ENCODE assay signal across 8 mouse cellular contexts in genomic region chr19:10881426-10882154, GRCm38 (mm10). TPM values are rescaled to one million over a fixed set of nuclear protein-coding genes. Genes with fewer than 3 reads are reported as not detected.
A peak's percentile ranks its signal among the peaks of the same experiment; 100 is the strongest.
DNase-seq lines count a peak whose midpoint lies in the region; ATAC-seq and TF ChIP-seq lines count a peak whose summit lies in the region.

Gene Tmem109 (minus strand): TSS chr19:10882001.

- H3K4me3 ChIP-seq in hindbrain, embryonic 10.5 days, result peak within 1 kb of the TSS; percentile 66
- peak within 1 kb of the TSS; percentile 65 for H3K4me3 ChIP-seq in lung, postnatal 0 days (ENCODE audit: low read depth, low read length)

- H3K9me3 ChIP-seq in hindbrain, embryonic 10.5 days, result 0 out of 2 replicates have a peak, but pooled peaks cover 14% of the 10 kb centered on the region
- no peaks in the 10 kb centered on the region for H3K9me3 ChIP-seq in lung, postnatal 0 days (ENCODE audit: low read length)

- TF ChIP-seq CTCF in lung, postnatal 0 days (IDR thresholded peaks at IDR 0.05), result peak; percentile 61

- H3K9ac ChIP-seq in lung, postnatal 0 days (replicated peaks; ENCODE audit: low read depth), result peak within 1 kb of the TSS; percentile 39

- no peak for TF ChIP-seq EP300 in lung, postnatal 0 days (IDR thresholded peaks at IDR 0.05)

- no peaks in the 10 kb centered on the region for H3K27me3 ChIP-seq in hindbrain, embryonic 10.5 days (ENCODE audit: insufficient read depth, poor library complexity, severe bottlenecking)
- H3K27me3 ChIP-seq in lung, postnatal 0 days (replicated peaks; ENCODE audit: insufficient read depth, low read length), result no peaks in the 10 kb centered on the region

- H3K4me2 ChIP-seq in lung, postnatal 0 days (replicated peaks; ENCODE audit: low read depth, low read length), result peak within 1 kb of the TSS; percentile 76

- H3K36me3 ChIP-seq in hindbrain, embryonic 10.5 days, result peaks cover 17% of the 10 kb centered on the region
- no peaks in the 10 kb centered on the region for H3K36me3 ChIP-seq in lung, postnatal 0 days (ENCODE audit: insufficient read depth, low read length)

- peak; percentile 92 for DNase-seq in MEL-GATA-1-ER (ENCODE audit: extremely low read depth, low read depth)
- DNase-seq in cerebellum, adult 8-10 months, result peak; percentile 93
- peak; percentile 97 for DNase-seq in hindbrain, embryonic 10.5 days (ENCODE audit: low spot score)
- DNase-seq in layer of hippocampus, adult 9-11 months, result peak; percentile 95
- DNase-seq in lung, postnatal 0 days (ENCODE audit: low spot score), result peak; percentile 99
- peak; percentile 87 for DNase-seq in ovary, postnatal 14 days (ENCODE audit: low spot score)
- peak; percentile 93 for DNase-seq in thymus, postnatal 14 days

- H3K4me1 ChIP-seq in hindbrain, embryonic 10.5 days (replicated peaks), result peaks cover 30% of the 10 kb centered on the region
- H3K4me1 ChIP-seq in lung, postnatal 0 days (ENCODE audit: insufficient read depth, low read depth, low read length), result peaks cover 16% of the 10 kb centered on the region

- H3K27ac ChIP-seq in hindbrain, embryonic 10.5 days, result peak within 1 kb of the TSS; percentile 97
- peak within 1 kb of the TSS; percentile 93 for H3K27ac ChIP-seq in lung, postnatal 0 days (ENCODE audit: low read length)

- WGBS in hindbrain, embryonic 10.5 days, result under 1% methylated on average over 49 of the region's 49 CpGs
- under 1% methylated on average over 49 of the region's 49 CpGs for WGBS in lung, postnatal 0 days

- peak; percentile 87 for ATAC-seq in frontal cortex, adult (ENCODE audit: low TSS enrichment)
- peak; percentile 81 for ATAC-seq in lung, postnatal 0 days

RNA-seq across cellular contexts. Expression of gene Tmem109, which starts in this region (rescaled TPM):
- polyA plus RNA-seq in hindbrain, embryonic 10.5 days (2016; fragmentation: Nextera tagmentation; extraction: Ambion mirVana), result 50.8 and 57.3 TPM in 2 replicates
- 143 and 155 TPM in 2 replicates for polyA plus RNA-seq in lung, postnatal 0 days (2015; fragmentation: Nextera tagmentation; extraction: Ambion mirVana)

Comparison
In these comparisons a context has a peak if more than half of its experiments do, and no peak if none do; other contexts are left out.
1. Peak in every context shown above with its lines: DNase-seq, ATAC-seq, H3K4me3 ChIP-seq and H3K27ac ChIP-seq.